Mouse (Mus musculus) midbrain, embryonic 12.5 days (tissue): ENCODE measurements at regions not wholly inside any gene's neighbourhood (a gene's known extent, or its start where the extent isn't known, plus 50 kb on each side); places are given as distances from the start of the nearest gene placed in this dataset.
A peak's percentile ranks its signal among the peaks of the same experiment; 100 is the strongest.

Source experiments
- ATAC-seq: fragments of 200-750 bp; cut with Nextera tagmentation; 2 replicates; pipeline ENCODE4 v1.8.0; 2017; ENCODE audit warnings: low read depth, moderate TSS enrichment, moderate library complexity; ENCODE audit not compliant: low FRiP score
- H3K27ac ChIP-seq: fragments of 300-500 bp; sonication (generic); replicated peaks from 2 replicates; pipeline ENCODE4 v1.5.1; 2016; ENCODE audit warnings: mild to moderate bottlenecking
- H3K27me3 ChIP-seq: fragments of 300-500 bp; sonication (generic); 2 replicates; pipeline ENCODE4 v1.6.1; 2016; ENCODE audit warnings: mild to moderate bottlenecking
- H3K36me3 ChIP-seq: fragments of 300-500 bp; sonication (generic); 2 replicates; pipeline ENCODE4 v1.6.1; 2016
- H3K4me1 ChIP-seq: fragments of 300-500 bp; sonication (generic); 2 replicates; pipeline ENCODE4 v1.6.1; 2016
- H3K4me2 ChIP-seq: fragments of 300-500 bp; sonication (generic); replicated peaks from 2 replicates; pipeline ENCODE4 v1.6.1; 2016; ENCODE audit warnings: mild to moderate bottlenecking, moderate library complexity
- H3K4me3 ChIP-seq: fragments of 300-500 bp; sonication (generic); 2 replicates; pipeline ENCODE4 v1.5.1; 2016; ENCODE audit warnings: mild to moderate bottlenecking
- H3K9ac ChIP-seq: fragments of 300-500 bp; sonication (generic); replicated peaks from 2 replicates; pipeline ENCODE4 v1.6.1; 2016; ENCODE audit warnings: mild to moderate bottlenecking, moderate library complexity
- H3K9me3 ChIP-seq: fragments of 300-500 bp; sonication (generic); 2 replicates; pipeline ENCODE4 v1.6.1; 2016; ENCODE audit warnings: mild to moderate bottlenecking
- WGBS: fragments of 180-500 bp; shearing (Covaris S2); methylation state at CpG from one replicate; pipeline ENCODE4 v1.1.7; 2016; 5-methylcytosine and 5-hydroxymethylcytosine counted together

GRCm38 (mm10) chrX:99199669-99200068 lies 63.7 kb downstream of the Efnb1 start:
- Histone ChIP-seq H3K4me2 (no peak overlapping the region), H3K27ac (peak overlapping the region; percentile 86), H3K4me3 (no peak overlapping the region), H3K9me3 (no peaks in the 10 kb centered on the region), H3K36me3 (no peaks in the 10 kb centered on the region), H3K4me1 (peaks cover 29% of the 10 kb centered on the region), H3K9ac (no peak overlapping the region), H3K27me3 (peaks cover 93% of the 10 kb centered on the region)
- ATAC-seq: peak; percentile 8
- WGBS: 67% methylated on average over 5 of the region's 5 CpGs

- H3K4me1 ChIP-seq: peaks cover 29% of the 10 kb centered on the region
- H3K27me3 ChIP-seq: peaks cover 93% of the 10 kb centered on the region
- no peak overlapping the region for H3K9ac ChIP-seq
- peak overlapping the region; percentile 14; the same call in 1 of the 2 replicates for H3K4me3 ChIP-seq
- 28% methylated on average over 29 of the region's 29 CpGs for WGBS
- H3K4me2 ChIP-seq: peak overlapping the region; percentile 42
- no peaks in the 10 kb centered on the region for H3K9me3 ChIP-seq
- no peaks in the 10 kb centered on the region for H3K36me3 ChIP-seq
- H3K27ac ChIP-seq: peak overlapping the region; percentile 86
- ATAC-seq: peak; percentile 87
Observed at GRCm38 (mm10) chrX:99198961-99199631, 63.2 kb downstream of the Efnb1 start.
